Mouse (Mus musculus) intestine, postnatal 0 days (tissue): ENCODE data around the gene Gm20683. TPM values are rescaled to one million over a fixed set of nuclear protein-coding genes. Genes with fewer than 3 reads are reported as not detected.

Experiments used
- ATAC-seq: fragments of 200-750 bp; cut with Nextera tagmentation; 2 replicates; pipeline ENCODE4 v1.8.0; 2017; ENCODE audit warnings: mild to moderate bottlenecking, moderate TSS enrichment, moderate library complexity
- H3K27ac ChIP-seq: fragments of 300-500 bp; sonication (generic); 2 replicates; pipeline ENCODE4 v1.5.1; 2014; ENCODE audit warnings: mild to moderate bottlenecking, low read depth, low read length, moderate library complexity
- H3K27me3 ChIP-seq: fragments of 300-500 bp; sonication (generic); replicated peaks from 2 replicates; pipeline ENCODE4 v1.6.1; 2014; ENCODE audit warnings: low read length, mixed read lengths; ENCODE audit not compliant: control insufficient read depth, insufficient read depth
- H3K36me3 ChIP-seq: fragments of 300-500 bp; sonication (generic); 2 replicates; pipeline ENCODE4 v1.6.1; 2014; ENCODE audit warnings: mild to moderate bottlenecking, moderate library complexity; ENCODE audit not compliant: control insufficient read depth, insufficient read depth
- H3K4me1 ChIP-seq: fragments of 300-500 bp; sonication (generic); replicated peaks from 2 replicates; pipeline ENCODE4 v1.6.1; 2014; ENCODE audit warnings: antibody characterized with exemption, low read length, mixed read lengths; ENCODE audit not compliant: control insufficient read depth, insufficient read depth
- H3K4me2 ChIP-seq: fragments of 300-500 bp; sonication (generic); replicated peaks from 2 replicates; pipeline ENCODE4 v1.6.1; 2014; ENCODE audit warnings: low read depth, mild to moderate bottlenecking, moderate library complexity
- H3K4me3 ChIP-seq: fragments of 300-500 bp; sonication (generic); 2 replicates; pipeline ENCODE4 v1.5.1; 2014; ENCODE audit warnings: low read depth, low read length
- H3K9ac ChIP-seq: fragments of 300-500 bp; sonication (generic); 2 replicates; pipeline ENCODE4 v1.6.1; 2014; ENCODE audit warnings: mild to moderate bottlenecking, low read depth, low read length
- H3K9me3 ChIP-seq: fragments of 300-500 bp; sonication (generic); 2 replicates; pipeline ENCODE4 v1.6.1; 2016; ENCODE audit warnings: mixed run types; ENCODE audit not compliant: control insufficient read depth
- CTCF ChIP-seq: sonication (generic); IDR thresholded peaks from 2 replicates; pipeline ENCODE4 v1.5.1; 2016; ENCODE audit warnings: low read depth, mild to moderate bottlenecking, control low read depth, antibody characterized with exemption, moderate library complexity
- WGBS: fragments of 180-500 bp; shearing (Covaris S2); extraction: QIAGEN DNeasy Blood & Tissue Kit; methylation state at CpG from one replicate; pipeline ENCODE4 v1.1.7; 2014; 5-methylcytosine and 5-hydroxymethylcytosine counted together
- polyA plus RNA-seq: library from polyadenylated mRNA; unstranded; fragments of >200 nt; fragmentation: Nextera tagmentation; extraction: Ambion mirVana; gene quantifications from 2 replicates; pipeline ENCODE4 v1.2.1, GENCODE M21; 2015

The Gm20683 gene
- polyA plus RNA-seq, 1 experiment from 2014 or later = 0.90 TPM

- no peaks in the 10 kb centered on the region for H3K27me3 ChIP-seq
- ATAC-seq = no peak
- H3K4me3 ChIP-seq = no peak overlapping the region
- no peaks in the 10 kb centered on the region for H3K9me3 ChIP-seq
- H3K27ac ChIP-seq = peak overlapping the region; percentile 85
- peaks cover 49% of the 10 kb centered on the region for H3K36me3 ChIP-seq
- H3K4me2 ChIP-seq = peak overlapping the region; percentile 44
- no peak for TF ChIP-seq CTCF
- peaks cover 5% of the 10 kb centered on the region; the same call in 1 of the 2 replicates for H3K4me1 ChIP-seq
- 80% methylated on average over 4 of the region's 4 CpGs for whole genome bisulfite sequencing
- no peak overlapping the region for H3K9ac ChIP-seq
Measured at GRCm38 (mm10) chr17:25838904-25839303, 2.7 kb downstream of the Gm20683 start.

GRCm38 (mm10) chr17:25837533-25837932, 4.0 kb downstream of the Gm20683 start:
- no peak overlapping the region for H3K27ac ChIP-seq
- 0 out of 2 replicates have a peak overlapping the region, but pooled peaks have one; percentile 3 for H3K9ac ChIP-seq
- H3K4me2 ChIP-seq = no peak overlapping the region; the same call in 1 of the 2 replicates
- peaks cover 2% of the 10 kb centered on the region; the same call in 1 of the 2 replicates for H3K4me1 ChIP-seq
- no peak for TF ChIP-seq CTCF
- H3K9me3 ChIP-seq = no peaks in the 10 kb centered on the region
- 48% methylated on average over 3 of the region's 3 CpGs for WGBS
- peaks cover 48% of the 10 kb centered on the region for H3K36me3 ChIP-seq
- H3K4me3 ChIP-seq = no peak overlapping the region
- ATAC-seq = no peak
- no peaks in the 10 kb centered on the region for H3K27me3 ChIP-seq

GRCm38 (mm10) chr17:25837076-25837410, 4.5 kb downstream of the Gm20683 start, which contains the start of gene Rhbdl1:
Gene Rhbdl1 (minus strand): TSS chr17:25837295.
- H3K27me3 ChIP-seq = no peaks in the 10 kb centered on the region
- 3% methylated on average over 29 of the region's 29 CpGs for WGBS
- no peak for ATAC-seq

GRCm38 (mm10) chr17:25836397-25837075, 5.0 kb downstream of the Gm20683 start:
- no peak for TF ChIP-seq CTCF
- H3K27me3 ChIP-seq = no peaks in the 10 kb centered on the region
- no peaks in the 10 kb centered on the region for H3K9me3 ChIP-seq
- peak overlapping the region; percentile 34 for H3K4me3 ChIP-seq
- WGBS = 23% methylated on average over 23 of the region's 23 CpGs
- H3K4me2 ChIP-seq = peak overlapping the region; percentile 93
- peaks cover 6% of the 10 kb centered on the region; the same call in 1 of the 2 replicates for H3K4me1 ChIP-seq
- H3K9ac ChIP-seq = peak overlapping the region; percentile 51
- peaks cover 40% of the 10 kb centered on the region for H3K36me3 ChIP-seq
- no peak for ATAC-seq
- no peak overlapping the region; the same call in 1 of the 2 replicates for H3K27ac ChIP-seq

More at GRCm38 (mm10) chr17:25837076-25837410, 4.5 kb downstream of the Gm20683 start, which contains the start of gene Rhbdl1:
- Histone ChIP-seq H3K4me3 (peak within 1 kb of the TSS; percentile 34), H3K4me1 (peaks cover 2% of the 10 kb centered on the region; the same call in 1 of the 2 replicates), H3K4me2 (peak within 1 kb of the TSS; percentile 93), H3K9ac (peak within 1 kb of the TSS; percentile 51), H3K9me3 (no peaks in the 10 kb centered on the region), H3K36me3 (peaks cover 43% of the 10 kb centered on the region), H3K27ac (no peak within 1 kb of the TSS; the same call in 1 of the 2 replicates)
- TF ChIP-seq CTCF = no peak

- no peak overlapping the region for H3K27ac ChIP-seq
- no peak for TF ChIP-seq CTCF
Measured at GRCm38 (mm10) chr17:25835816-25836215, 5.7 kb downstream of the Gm20683 start.

GRCm38 (mm10) chr17:25835301-25835700, 6.3 kb downstream of the Gm20683 start:
- no peak overlapping the region for H3K27ac ChIP-seq
- H3K36me3 ChIP-seq = peaks cover 41% of the 10 kb centered on the region
- peak overlapping the region; percentile 93 for H3K4me2 ChIP-seq
- TF ChIP-seq CTCF = no peak
- H3K9me3 ChIP-seq = no peaks in the 10 kb centered on the region
- peaks cover 11% of the 10 kb centered on the region; the same call in 1 of the 2 replicates for H3K4me1 ChIP-seq
- no peaks in the 10 kb centered on the region for H3K27me3 ChIP-seq
- WGBS = 89% methylated on average over 7 of the region's 7 CpGs
- ATAC-seq = no peak
- no peak overlapping the region for H3K4me3 ChIP-seq
- H3K9ac ChIP-seq = no peak overlapping the region

More at GRCm38 (mm10) chr17:25835816-25836215, 5.7 kb downstream of the Gm20683 start:
- no peaks in the 10 kb centered on the region for H3K27me3 ChIP-seq
- H3K4me1 ChIP-seq = peaks cover 11% of the 10 kb centered on the region; the same call in 1 of the 2 replicates
- ATAC-seq = no peak
- H3K4me3 ChIP-seq = no peak overlapping the region
- no peaks in the 10 kb centered on the region for H3K9me3 ChIP-seq
- peak overlapping the region; percentile 22; the same call in 1 of the 2 replicates for H3K9ac ChIP-seq
- H3K36me3 ChIP-seq = peaks cover 40% of the 10 kb centered on the region
- H3K4me2 ChIP-seq = peak overlapping the region; percentile 93
- 90% methylated on average over 16 of the region's 16 CpGs for WGBS
